Mouse (Mus musculus) brown adipose tissue, adult 24 weeks (tissue): ENCODE measurements around the gene Gm20458. TPM values are rescaled to one million over a fixed set of nuclear protein-coding genes. Genes with fewer than 3 reads are reported as not detected.
A peak's percentile ranks its signal among the peaks of the same experiment; 100 is the strongest.

Experiments used
- H3K27ac ChIP-seq: fragments of 200-500 bp; replicated peaks from 2 replicates; pipeline ENCODE4 v1.5.1; 2012; ENCODE audit warnings: low read depth, mild to moderate bottlenecking, low read length
- H3K4me1 ChIP-seq: fragments of 200-500 bp; 2 replicates; pipeline ENCODE4 v1.6.1; 2012; ENCODE audit warnings: low read length, mixed read lengths; ENCODE audit not compliant: control insufficient read depth, insufficient read depth, insufficient read length
- H3K4me3 ChIP-seq: fragments of 200-500 bp; 2 replicates; pipeline ENCODE4 v1.5.1; 2012; ENCODE audit warnings: low read depth, mild to moderate bottlenecking, low read length, moderate library complexity; ENCODE audit not compliant: insufficient read depth
- polyA plus RNA-seq: library from polyadenylated mRNA; stranded (reverse); fragments of >200 nt; gene quantifications from 2 replicates; pipeline ENCODE4 v1.2.4, GENCODE M21; 2012; ENCODE audit not compliant: missing spikeins, insufficient read depth, insufficient read length

The Gm20458 gene
- polyA plus RNA-seq, 1 experiment, result not detected

- H3K27ac ChIP-seq, result no peak overlapping the region
- no peak overlapping the region for H3K4me3 ChIP-seq
- H3K4me1 ChIP-seq, result peaks cover 13% of the 10 kb centered on the region
Measured at GRCm38 (mm10) chr2:164429881-164430615, 30.7 kb upstream of the Gm20458 start.

DNA sequence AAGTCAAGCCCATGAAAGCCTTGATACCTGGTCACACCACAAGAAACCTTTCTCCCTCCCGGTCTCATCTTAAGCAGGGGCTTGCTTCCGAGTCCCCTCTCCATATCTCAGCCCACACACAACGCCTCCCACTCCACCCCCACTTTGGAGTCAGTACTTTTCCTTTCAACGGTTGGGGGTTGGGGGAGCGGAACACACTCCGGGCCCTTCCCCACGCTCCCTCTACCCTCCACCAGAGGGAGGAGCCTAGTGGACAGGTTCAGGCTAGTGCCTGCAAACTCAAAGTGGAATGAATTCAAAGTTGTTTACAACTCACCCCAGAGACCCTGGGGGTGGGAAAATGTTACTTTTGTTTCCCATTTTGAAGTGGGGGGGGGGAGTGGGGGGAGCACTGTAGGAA is 30.1 kb upstream of the Gm20458 start:
- Histone ChIP-seq H3K4me1 (peaks cover 20% of the 10 kb centered on the region), H3K27ac (no peak overlapping the region), H3K4me3 (no peak overlapping the region)

DNA sequence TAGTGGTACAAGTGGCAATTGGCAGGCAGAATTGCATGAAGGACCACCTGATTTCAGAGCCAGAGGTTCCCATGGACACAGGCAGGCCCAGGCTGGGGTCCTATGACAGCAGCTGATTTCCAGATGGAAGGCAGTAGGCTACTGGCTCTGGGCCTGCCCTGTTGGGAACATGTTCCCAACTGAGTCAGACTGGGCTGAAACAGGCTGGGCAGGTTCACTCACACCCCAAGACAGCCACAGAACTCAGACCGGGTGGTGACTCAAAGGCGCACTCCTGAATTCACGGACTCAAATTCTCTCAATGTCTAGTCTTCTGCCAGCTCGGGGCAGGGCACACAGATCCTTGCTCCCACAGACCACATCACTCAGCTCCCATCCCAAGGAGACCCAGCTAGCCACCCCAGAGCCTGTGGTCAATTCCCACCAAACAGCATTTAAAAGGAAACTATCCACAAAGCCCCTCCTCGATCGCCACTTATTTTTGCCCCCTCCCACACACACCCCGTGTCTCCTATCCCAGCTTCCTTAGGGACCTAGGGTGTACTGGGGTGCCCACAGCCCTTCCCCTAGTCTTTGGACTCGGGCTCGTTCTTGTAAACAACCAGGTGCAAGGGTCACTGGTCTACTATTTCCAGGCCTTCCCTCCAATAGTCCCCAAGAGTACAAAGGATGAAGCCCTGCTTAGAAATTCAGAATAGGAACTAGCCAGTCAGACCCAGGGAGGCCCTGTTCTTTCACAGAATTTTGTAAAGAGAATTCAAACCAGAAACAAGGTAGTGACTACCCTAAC is 28.9 kb upstream of the Gm20458 start:
- Histone ChIP-seq H3K27ac (peak overlapping the region; percentile 76), H3K4me1 (peaks cover 27% of the 10 kb centered on the region), H3K4me3 (no peak overlapping the region)

DNA sequence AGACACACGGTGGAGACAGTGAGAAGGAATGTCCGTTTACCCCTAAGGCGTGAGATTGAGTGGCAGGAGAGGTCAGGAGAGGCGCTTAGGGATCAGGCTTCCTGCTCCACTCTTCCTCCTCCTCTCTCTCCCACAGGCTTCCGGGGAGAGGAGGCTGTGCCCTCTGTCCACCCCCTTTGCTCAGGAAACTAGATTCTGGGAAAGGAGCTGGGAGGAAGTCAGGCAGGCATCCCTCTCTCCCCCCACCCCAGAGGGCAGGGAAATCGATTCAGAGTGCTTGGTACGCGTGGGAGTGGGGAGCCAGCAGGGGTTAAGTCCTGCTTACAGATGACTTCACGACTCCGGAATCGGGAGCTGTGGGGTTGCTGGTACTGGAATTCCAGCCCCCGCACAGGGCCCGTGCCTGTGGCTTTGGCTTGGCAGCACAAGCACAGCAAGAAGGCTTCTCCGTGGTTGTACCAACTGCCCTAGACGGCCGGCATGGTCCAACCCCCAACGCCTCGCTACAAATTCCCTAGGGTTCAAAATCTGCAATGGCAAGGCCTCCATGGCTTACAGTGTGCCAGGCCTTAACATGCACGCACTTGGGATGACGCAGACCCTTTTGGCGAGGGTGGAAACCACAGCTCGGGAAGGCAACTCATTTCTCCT is 28.1 kb upstream of the Gm20458 start:
- peak overlapping the region; percentile 84 for H3K27ac ChIP-seq
- H3K4me3 ChIP-seq, result no peak overlapping the region
- peaks cover 27% of the 10 kb centered on the region for H3K4me1 ChIP-seq

DNA sequence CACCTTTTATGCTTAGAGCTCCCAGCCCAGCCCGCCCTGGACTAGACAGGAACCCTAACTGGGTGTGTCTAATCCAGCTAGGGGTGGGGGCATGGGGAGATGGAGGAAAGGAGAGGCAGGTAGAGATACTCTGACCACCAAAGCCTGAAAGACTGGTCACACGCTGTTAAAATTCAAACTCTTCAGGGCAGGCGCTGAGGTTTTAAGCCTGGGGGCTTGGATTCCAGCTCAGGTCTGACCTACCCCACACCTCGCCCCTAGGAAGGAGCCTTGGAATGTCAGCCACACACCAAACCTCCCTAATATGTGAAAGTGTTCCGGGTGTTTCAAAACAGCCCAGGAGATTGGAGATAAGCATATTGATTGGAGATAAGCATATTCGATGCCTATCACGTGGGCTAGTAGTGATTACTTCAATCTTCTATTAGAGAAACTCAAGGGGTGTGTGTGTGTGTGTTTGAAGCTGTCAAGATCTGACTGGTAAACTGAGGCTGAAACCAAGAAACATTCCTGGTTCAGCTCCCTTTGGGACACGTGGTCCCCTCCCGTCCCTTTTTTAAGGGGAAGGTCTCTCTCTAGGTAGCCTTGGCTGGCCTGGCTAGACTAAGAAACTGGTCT is 27.4 kb upstream of the Gm20458 start:
- Histone ChIP-seq H3K4me3 (no peak overlapping the region), H3K4me1 (peaks cover 28% of the 10 kb centered on the region), H3K27ac (peak overlapping the region; percentile 84)

GRCm38 (mm10) chr2:164434681-164435080 is 26.1 kb upstream of the Gm20458 start:
- no peak overlapping the region for H3K4me3 ChIP-seq
- peaks cover 38% of the 10 kb centered on the region for H3K4me1 ChIP-seq
- peak overlapping the region; percentile 45 for H3K27ac ChIP-seq

GRCm38 (mm10) chr2:164435216-164436090 is 25.3 kb upstream of the Gm20458 start:
- Histone ChIP-seq H3K4me1 (peaks cover 43% of the 10 kb centered on the region), H3K4me3 (no peak overlapping the region), H3K27ac (peak overlapping the region; percentile 89)

- Histone ChIP-seq H3K4me1 (peaks cover 46% of the 10 kb centered on the region), H3K4me3 (no peak overlapping the region), H3K27ac (peak overlapping the region; percentile 89)
Measured at GRCm38 (mm10) chr2:164436215-164436913, 24.4 kb upstream of the Gm20458 start.

GRCm38 (mm10) chr2:164436961-164437360 is 23.8 kb upstream of the Gm20458 start:
- Histone ChIP-seq H3K4me1 (peaks cover 49% of the 10 kb centered on the region), H3K4me3 (no peak overlapping the region), H3K27ac (peak overlapping the region; percentile 89)

DNA sequence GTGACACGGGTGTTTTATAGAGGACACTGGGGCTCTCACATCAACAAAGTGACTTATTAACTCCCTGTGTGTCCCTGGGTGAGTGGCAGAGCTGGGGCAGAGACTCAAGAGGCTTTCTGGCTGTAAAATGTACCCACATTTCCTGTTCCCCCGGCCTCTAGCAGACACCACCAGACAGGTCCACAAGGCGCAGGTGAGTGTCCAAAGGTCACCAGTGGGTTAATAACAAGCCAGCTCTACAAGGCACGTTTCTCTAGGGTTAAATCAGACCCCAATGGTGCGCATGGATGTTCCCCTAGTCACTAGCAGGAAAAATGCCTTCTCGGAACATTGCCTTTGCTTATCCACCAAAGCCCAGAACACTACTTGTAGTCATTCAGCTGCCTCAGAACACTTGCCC is 23.1 kb upstream of the Gm20458 start:
- Histone ChIP-seq H3K4me3 (no peak overlapping the region), H3K27ac (peak overlapping the region; percentile 64; the same call in 1 of the 2 replicates), H3K4me1 (peaks cover 47% of the 10 kb centered on the region)

DNA sequence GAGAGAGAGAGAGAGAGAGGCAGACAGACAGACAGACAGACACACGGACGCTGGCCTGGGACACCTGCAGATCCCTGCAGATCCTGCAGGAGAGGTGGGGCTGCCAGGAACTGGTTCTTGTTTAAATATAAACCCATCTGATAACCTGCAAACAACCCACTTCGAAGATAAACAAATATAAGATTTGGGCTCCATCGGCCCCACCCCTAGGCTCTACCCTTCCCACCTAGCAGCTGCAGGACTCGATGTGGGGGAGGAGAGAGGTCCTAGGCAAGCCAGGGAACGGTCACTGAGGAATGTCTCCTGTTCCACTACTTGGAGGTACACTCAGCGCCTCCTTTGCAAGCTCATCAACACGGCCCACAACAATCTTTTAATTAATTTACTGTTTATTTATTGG is 22.5 kb upstream of the Gm20458 start:
- no peak overlapping the region for H3K4me3 ChIP-seq
- peaks cover 47% of the 10 kb centered on the region for H3K4me1 ChIP-seq
- peak overlapping the region; percentile 64; the same call in 1 of the 2 replicates for H3K27ac ChIP-seq

- Histone ChIP-seq H3K4me3 (no peak overlapping the region), H3K27ac (peak overlapping the region; percentile 15), H3K4me1 (peaks cover 41% of the 10 kb centered on the region)
Measured at GRCm38 (mm10) chr2:164439001-164439421, 21.8 kb upstream of the Gm20458 start.

GRCm38 (mm10) chr2:164440314-164440713 is 20.5 kb upstream of the Gm20458 start:
- Histone ChIP-seq H3K27ac (peak overlapping the region; percentile 95), H3K4me1 (peaks cover 34% of the 10 kb centered on the region), H3K4me3 (no peak overlapping the region)

DNA sequence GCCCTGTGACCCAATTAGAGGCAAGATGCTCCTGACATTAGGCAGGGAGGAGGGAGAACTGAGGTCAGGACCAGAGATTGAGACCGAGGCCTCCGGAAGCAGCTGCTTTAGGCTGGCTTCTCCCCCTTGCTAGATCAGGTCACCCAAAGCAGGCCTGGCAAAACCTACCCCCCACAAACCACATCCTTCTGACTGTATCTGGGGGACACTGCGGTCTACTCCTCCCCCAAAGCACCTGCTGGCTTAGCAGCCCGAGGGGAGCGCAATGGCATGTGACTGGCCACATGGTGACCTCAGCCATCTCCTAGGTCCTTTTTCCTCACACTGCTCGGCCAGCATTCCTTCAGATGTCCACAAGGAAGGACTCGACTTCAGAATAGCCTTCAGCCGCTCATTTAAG is 19.6 kb upstream of the Gm20458 start:
- Histone ChIP-seq H3K4me3 (peak overlapping the region; percentile 89), H3K4me1 (peaks cover 28% of the 10 kb centered on the region), H3K27ac (peak overlapping the region; percentile 95)
